Mouse (Mus musculus) neutrophil, adult 83 days (primary cell): ENCODE measurements around the gene Shank2. TPM values are rescaled to one million over a fixed set of nuclear protein-coding genes. Genes with fewer than 3 reads are reported as not detected.

Experiments
- total RNA-seq, 2 experiments: library from RNA; stranded (reverse); gene quantifications; one replicate each; pipeline ENCODE4 v1.2.4; 2023

Gene Shank2
- total RNA-seq, result under 1 TPM; 0.04 to 0.20 TPM

GRCm38 (mm10) chr7:144001628-144002027 is at the start of gene Shank2:
TSS of gene Shank2 (plus strand) at chr7:144001928.

DNA sequence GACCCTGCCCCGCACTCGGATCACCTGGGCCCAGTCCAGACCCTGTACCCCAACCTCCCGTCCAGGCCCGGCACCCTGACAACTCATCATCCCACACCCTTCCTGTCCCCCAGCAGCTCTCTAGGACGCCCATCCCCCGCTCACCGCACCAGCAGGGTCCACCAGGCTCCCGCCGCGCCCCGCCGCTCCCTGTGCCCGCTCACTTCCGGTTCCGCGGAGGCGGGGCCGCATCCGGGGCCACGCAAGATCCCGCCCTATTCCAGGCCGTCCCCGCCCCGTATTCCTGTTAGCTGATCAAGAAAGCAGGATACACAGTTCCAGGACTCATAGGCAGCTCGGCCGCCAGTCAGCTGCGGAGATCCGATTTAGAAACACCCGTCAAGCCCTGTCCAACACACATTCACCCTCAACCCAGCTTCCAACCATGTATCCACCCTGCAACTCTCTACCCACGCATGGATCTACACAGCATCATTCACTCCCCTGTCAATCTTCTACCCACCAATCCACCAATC is 468.9 kb downstream of the Shank2 start, which contains the start of gene Cttn:
TSS of gene Cttn (minus strand) at position 465 of the 515 bp plus-strand sequence.

Other genes with a start within 250 kb of the Shank2 start
- gene Osbpl5, start 244.9 kb upstream of the Shank2 start, total RNA-seq, result 1 to 10 TPM in 1 of 2 experiments, under 1 TPM in 1; 0.92 to 1.2 TPM
- not detected for gene Mrgprg, start 234.9 kb upstream of the Shank2 start, total RNA-seq
- under 1 TPM in 1 of 2 experiments, not detected in 1; 0.11 TPM for gene Mrgpre, start 217.4 kb upstream of the Shank2 start, total RNA-seq
- gene Nadsyn1, start 179.1 kb upstream of the Shank2 start, total RNA-seq, result 1 to 10 TPM; 6.5 to 8.0 TPM
- 1 to 10 TPM; 6.3 to 6.9 TPM for gene Dhcr7, start 178.8 kb upstream of the Shank2 start, total RNA-seq
- not detected for gene Gm498, start 135.1 kb upstream of the Shank2 start, total RNA-seq